Mouse (Mus musculus) adipocyte (in vitro differentiated cells): ENCODE results near the gene Klrg1.
A peak's percentile ranks its signal among the peaks of the same experiment; 100 is the strongest.

Experiments used
- DNase-seq: peaks from one replicate; pipeline ENCODE4 v3.0.0-alpha.2; 2016; ENCODE audit warnings: low spot score

The Klrg1 gene

GRCm38 (mm10) chr6:122282782-122283181 lies at the start of gene Klrg1:
TSS of gene Klrg1 (minus strand) at chr6:122282882.
- DNase-seq: no peak

- DNase-seq: no peak
Measured at GRCm38 (mm10) chr6:122325361-122325975, 42.8 kb upstream of the Klrg1 start.

- no peak for DNase-seq
Measured at GRCm38 (mm10) chr6:122318726-122319125, 36.0 kb upstream of the Klrg1 start.

- peak; percentile 58 for DNase-seq
Measured at GRCm38 (mm10) chr6:122310187-122310820, 27.6 kb upstream of the Klrg1 start.

- DNase-seq: peak; percentile 49
Measured at GRCm38 (mm10) chr6:122309446-122309960, 26.8 kb upstream of the Klrg1 start.

GRCm38 (mm10) chr6:122308505-122309393 lies 26.1 kb upstream of the Klrg1 start, which contains the start of gene M6pr:
TSS of gene M6pr (plus strand) at chr6:122308720.
- DNase-seq: peak; percentile 100

GRCm38 (mm10) chr6:122308136-122308504 lies 25.4 kb upstream of the Klrg1 start:
- DNase-seq: no peak

GRCm38 (mm10) chr6:122306707-122307106 lies 24.0 kb upstream of the Klrg1 start:
- no peak for DNase-seq

- DNase-seq: no peak
Measured at GRCm38 (mm10) chr6:122304790-122305555, 22.3 kb upstream of the Klrg1 start.

GRCm38 (mm10) chr6:122304355-122304754 lies 21.7 kb upstream of the Klrg1 start:
- peak; percentile 90 for DNase-seq

- no peak for DNase-seq
Measured at GRCm38 (mm10) chr6:122303526-122303925, 20.8 kb upstream of the Klrg1 start.

GRCm38 (mm10) chr6:122302661-122303060 lies 20.0 kb upstream of the Klrg1 start:
- DNase-seq: no peak

GRCm38 (mm10) chr6:122302121-122302520 lies 19.4 kb upstream of the Klrg1 start:
- DNase-seq: peak; percentile 35

- DNase-seq: peak; percentile 62
Measured at GRCm38 (mm10) chr6:122299621-122300133, 17.0 kb upstream of the Klrg1 start.

GRCm38 (mm10) chr6:122298223-122298609 lies 15.5 kb upstream of the Klrg1 start:
- DNase-seq: no peak

- DNase-seq: no peak
Measured at GRCm38 (mm10) chr6:122297279-122298222, 14.9 kb upstream of the Klrg1 start.

GRCm38 (mm10) chr6:122296918-122297278 lies 14.2 kb upstream of the Klrg1 start:
- DNase-seq: no peak

- DNase-seq: no peak
Measured at GRCm38 (mm10) chr6:122295242-122295641, 12.6 kb upstream of the Klrg1 start.

GRCm38 (mm10) chr6:122294290-122294689 lies 11.6 kb upstream of the Klrg1 start:
- no peak for DNase-seq

- no peak for DNase-seq
Measured at GRCm38 (mm10) chr6:122293796-122294195, 11.1 kb upstream of the Klrg1 start.

- no peak for DNase-seq
Measured at GRCm38 (mm10) chr6:122293121-122293520, 10.4 kb upstream of the Klrg1 start.
